Mouse (Mus musculus) mouse embryonic stem cell (cell line): ENCODE measurements around the gene Vmn1r201.

Experiments used
- in situ Hi-C, 2 experiments: fragments of 300-500 bp; cut with MboI; formaldehyde crosslinking; loops; 1 replicate in 1 of 2; 3 replicates in 1 of 2; pipeline ENCODE4 v1.14.3; 2019 to 2020; ENCODE audit warnings: low sequenced_read_pairs in 2 of 2, low pct_unique_long_range_greater_than_20kb in 1 of 2, mixed read lengths in 1 of 2; ENCODE audit not compliant: unreplicated experiment in 1 of 2

The Vmn1r201 gene

DNA sequence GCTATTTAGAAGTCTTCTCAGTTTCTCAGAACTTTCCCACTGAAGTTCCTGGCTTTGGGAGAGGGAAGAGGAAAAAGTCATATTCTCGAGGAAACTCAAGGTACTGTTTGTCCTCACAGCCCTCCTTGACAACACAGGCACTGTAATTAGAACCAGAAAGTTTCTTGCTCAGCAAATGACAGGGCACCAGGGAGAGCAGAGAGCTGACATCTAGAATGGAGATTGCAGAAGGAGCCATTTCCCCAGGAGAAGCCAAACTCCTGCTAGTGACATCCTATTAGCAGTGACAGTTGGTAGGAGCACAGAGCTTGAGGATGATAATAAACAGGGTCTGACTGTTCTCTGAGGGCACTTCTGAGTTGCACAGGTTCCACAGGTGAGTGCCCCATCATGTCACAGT lies at the start of gene Vmn1r201:
Gene Vmn1r201 (plus strand): TSS at position 301 of the 400 bp plus-strand sequence.
- in situ Hi-C loops, result no loop called here

DNA sequence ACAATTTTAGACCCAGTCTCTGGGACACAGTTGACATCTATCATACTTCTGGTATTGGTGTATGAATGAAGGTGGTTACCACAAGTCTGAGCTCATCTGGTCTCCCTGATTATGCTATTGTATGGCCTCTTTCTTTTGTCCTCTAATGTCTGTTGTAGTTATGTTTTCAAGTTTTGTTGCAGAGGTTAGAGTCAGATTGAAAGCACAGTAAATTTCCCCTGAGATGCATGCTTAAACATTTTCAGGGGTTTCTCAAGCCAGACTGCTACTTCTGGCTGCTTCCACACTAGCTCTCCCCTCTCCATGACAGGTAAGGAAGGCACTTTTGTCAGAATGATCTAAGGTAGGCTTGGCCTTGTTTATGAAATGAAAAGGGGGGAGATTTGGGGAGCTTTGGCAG lies 16.6 kb upstream of the Vmn1r201 start:
- in situ Hi-C loops, result no loop called here

DNA sequence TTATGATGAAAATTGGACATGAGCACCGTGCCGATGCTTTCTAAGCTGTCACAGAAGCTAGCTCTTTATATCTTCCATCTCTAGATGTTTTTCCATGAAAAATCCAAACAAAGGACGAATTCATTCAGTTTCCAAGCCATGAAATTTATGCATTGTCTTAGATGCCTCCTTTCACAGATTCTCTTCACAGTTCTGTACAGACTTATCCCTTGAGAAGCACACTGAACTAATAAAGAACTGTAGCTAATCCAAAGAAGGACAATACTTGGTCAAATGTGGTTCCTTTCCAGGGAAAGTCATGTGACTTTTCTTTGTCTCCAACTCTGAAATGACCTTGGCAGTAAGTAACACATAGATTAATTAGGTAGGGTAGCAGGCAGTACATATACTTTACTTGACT lies 30.7 kb downstream of the Vmn1r201 start:
- in situ Hi-C loops, result no loop called here

DNA sequence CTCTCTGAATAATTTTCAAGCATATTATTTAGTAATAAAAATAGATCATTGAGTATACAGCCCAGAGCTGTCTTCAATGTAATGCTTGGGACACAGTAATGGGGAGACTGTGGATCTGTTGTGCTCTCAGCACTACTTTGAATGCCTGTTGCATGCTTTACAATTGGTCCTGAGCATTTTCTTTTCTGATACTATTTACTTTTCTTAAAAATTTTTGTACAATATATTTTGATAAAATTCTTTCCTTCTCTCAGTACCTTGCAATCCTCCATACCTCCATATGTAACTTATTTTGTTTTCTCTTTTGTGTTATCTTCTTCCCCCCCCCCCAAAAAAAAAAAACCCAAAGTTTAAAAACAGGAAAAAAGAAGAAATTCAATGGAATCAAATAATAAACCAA lies 33.6 kb downstream of the Vmn1r201 start, which contains the start of gene Vmn1r202:
Gene Vmn1r202 (minus strand): TSS at position 101 of the 400 bp plus-strand sequence.
- in situ Hi-C loops, result no loop called here

DNA sequence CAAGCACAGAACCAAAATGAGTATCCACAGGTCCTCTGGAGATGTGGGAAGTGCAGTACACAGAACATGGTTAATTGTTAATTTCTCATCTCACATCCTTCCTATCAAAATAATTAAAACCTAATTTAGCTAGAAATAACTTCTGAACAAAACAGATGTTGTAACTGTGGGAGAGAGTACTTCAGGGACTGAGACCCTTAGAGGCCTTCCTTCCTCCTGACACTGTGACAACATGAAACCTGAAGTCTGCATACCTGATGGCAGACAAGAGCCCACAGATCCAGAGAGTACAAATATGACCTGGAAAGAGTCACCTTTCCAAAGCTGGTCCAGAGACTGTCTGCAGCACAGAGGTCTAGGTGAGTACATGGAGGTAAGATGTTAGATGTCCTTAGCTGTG lies 46.1 kb downstream of the Vmn1r201 start, which contains the start of gene Vmn1r203:
Gene Vmn1r203 (plus strand): TSS at position 301 of the 400 bp plus-strand sequence.
- in situ Hi-C loops, result no loop called here
